Mouse (Mus musculus): Measurements from ENCODE around the gene Rnf17. TPM values are rescaled to one million over a fixed set of nuclear protein-coding genes. Genes with fewer than 3 reads are reported as not detected.

Rnf17 gene
- 0.33 and 0.60 TPM in 2 replicates for polyA plus RNA-seq (2021; fragmentation: Nextera tagmentation)
- long read RNA-seq, experiment 1, result 0 reads
- long read RNA-seq, experiment 2, full-length matches to known transcripts, result 1 of 5 reads
- long read RNA-seq, experiment 2, partial matches to known transcripts, result 2 of 5 reads
- long read RNA-seq, experiment 2, other reads (novel, unspliced or antisense), result 2 of 5 reads

DNA sequence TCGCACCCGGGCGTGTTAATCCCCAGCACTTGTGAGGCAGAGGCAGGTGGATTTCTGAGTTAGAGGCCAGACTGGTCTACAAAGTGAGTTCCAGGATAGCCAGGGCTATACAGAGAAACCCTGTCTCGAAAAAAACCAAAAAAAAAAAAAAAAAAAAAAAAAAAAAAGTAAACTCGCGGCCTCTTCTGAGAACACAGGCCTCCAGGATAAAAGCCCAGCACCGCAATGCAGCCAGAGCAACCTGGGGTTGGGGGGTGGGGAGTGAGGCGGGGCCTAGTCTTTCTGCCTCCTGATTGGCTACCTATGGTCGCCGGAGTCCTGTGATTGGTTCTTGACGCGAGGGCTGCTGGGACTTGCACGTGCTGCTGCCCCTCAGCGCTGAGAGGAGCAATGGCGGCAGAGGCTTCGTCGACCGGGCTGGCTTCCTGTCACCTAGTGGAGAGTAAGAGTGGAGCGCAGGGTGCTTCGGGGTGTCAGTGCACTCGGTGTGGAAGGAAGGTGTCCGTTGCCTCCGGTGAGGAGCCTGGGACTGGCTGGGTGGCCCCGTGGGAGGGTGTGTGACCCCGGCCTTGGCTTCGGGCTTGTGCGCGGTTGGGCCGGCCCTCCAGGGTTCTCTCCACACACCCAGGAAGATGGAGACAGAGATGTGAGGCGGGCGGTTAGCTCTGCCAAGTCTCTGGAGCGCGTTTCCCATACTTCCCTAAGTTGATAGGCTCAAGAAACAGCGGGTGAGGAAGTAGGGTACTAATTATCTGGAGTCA, at the start of gene Rnf17:
Gene Rnf17 (plus strand): TSS at position 271 of the 761 bp plus-strand sequence.

DNA sequence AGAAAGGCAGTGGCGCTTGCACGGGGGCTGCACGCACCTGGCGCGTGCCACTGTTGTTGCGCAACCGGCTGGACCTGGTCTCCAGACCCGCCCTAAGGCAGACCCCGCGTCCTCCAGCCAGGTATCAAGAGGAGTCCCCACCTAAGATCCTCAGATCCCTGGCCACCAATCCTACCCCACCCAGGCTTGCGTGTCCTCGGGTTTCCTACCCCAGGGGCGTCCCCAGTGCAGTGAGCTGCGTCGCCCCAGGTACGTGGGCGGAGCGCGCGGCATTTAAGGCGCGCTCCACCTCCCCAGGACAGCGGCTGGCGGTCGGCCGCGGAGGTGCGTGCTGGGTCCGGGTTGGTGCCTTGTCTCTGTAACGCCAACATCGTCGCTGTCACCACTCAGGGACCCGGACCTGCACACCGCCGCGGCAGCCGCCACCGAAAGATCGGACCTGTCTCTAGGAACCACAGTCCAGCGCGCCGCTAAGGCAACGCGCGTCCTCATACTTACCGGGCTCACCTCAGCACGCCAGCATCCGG, 37.6 kb upstream of the Rnf17 start, which contains the start of gene Atp12a:
Gene Atp12a (plus strand): TSS at position 358 of the 527 bp plus-strand sequence.

Other genes with a start within 250 kb of the Rnf17 start
- not detected in 2 replicates for gene Gzmg, start 243.0 kb upstream of the Rnf17 start, polyA plus RNA-seq (2021; fragmentation: Nextera tagmentation)
- not detected in 2 replicates for gene Gzmn, start 228.0 kb upstream of the Rnf17 start, polyA plus RNA-seq (2021; fragmentation: Nextera tagmentation)
- gene Gzmf, start 191.2 kb upstream of the Rnf17 start, polyA plus RNA-seq (2021; fragmentation: Nextera tagmentation), result not detected in 2 replicates
- gene Gzmc, start 167.9 kb upstream of the Rnf17 start, polyA plus RNA-seq (2021; fragmentation: Nextera tagmentation), result not detected in 2 replicates
- not detected in 2 replicates for gene Gzmb, start 140.3 kb upstream of the Rnf17 start, polyA plus RNA-seq (2021; fragmentation: Nextera tagmentation)
- not detected in 2 replicates for gene Atp12a, start 37.5 kb upstream of the Rnf17 start, polyA plus RNA-seq (2021; fragmentation: Nextera tagmentation)
- 0.64 and 1.2 TPM in 2 replicates for gene Cenpj, start 172.8 kb downstream of the Rnf17 start, polyA plus RNA-seq (2021; fragmentation: Nextera tagmentation)
- 2.1 and 3.0 TPM in 2 replicates for gene Parp4, start 173.0 kb downstream of the Rnf17 start, polyA plus RNA-seq (2021; fragmentation: Nextera tagmentation)

Measured in layer of hippocampus, adult 6 months (tissue).